Mouse (Mus musculus) liver, adult 2 months (tissue): ENCODE measurements around the gene Rab19.

Experiments used
- CTCF ChIP-seq: fragments of 200-500 bp; IDR thresholded peaks from 2 replicates; pipeline ENCODE4 v1.5.1; 2011; ENCODE audit warnings: low read depth, low read length, control low read depth
- POLR2A ChIP-seq: fragments of 200-500 bp; IDR thresholded peaks from 2 replicates; pipeline ENCODE4 v1.6.1; 2011; ENCODE audit warnings: low read length, control low read depth; ENCODE audit not compliant: insufficient read depth; ENCODE audit errors: extremely low read depth

DNA sequence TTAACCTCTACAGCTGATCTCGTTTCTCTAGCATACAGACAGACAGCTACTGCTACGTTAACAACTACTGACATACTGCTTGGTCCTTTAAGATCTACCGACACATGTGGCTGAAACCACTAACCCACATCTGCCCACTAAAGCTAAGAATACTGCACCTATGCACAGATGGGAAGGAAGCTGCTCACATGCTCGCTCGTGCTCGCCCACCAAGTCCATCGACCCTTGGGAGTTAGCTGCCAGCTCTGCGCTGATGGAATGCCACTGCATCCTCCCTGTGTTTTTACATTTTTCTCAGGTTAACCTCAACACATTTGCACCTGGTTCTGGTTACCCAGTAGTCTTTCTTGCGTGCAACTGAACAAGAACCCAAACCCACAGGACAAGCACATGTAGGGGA lies 17.4 kb downstream of the Rab19 start:
- no peak for TF ChIP-seq CTCF
- TF ChIP-seq POLR2A: no peak
